9 mouse cellular contexts compared by ENCODE assay signal in genomic region chr7:143106062-143106461, GRCm38 (mm10). TPM values are rescaled to one million over a fixed set of nuclear protein-coding genes. Genes with fewer than 3 reads are reported as not detected.
DNase-seq lines count a peak whose midpoint lies in the region; ATAC-seq and TF ChIP-seq lines count a peak whose summit lies in the region.
"Had no signal": no experiment of that assay in that cellular context is flagged by ENCODE, and none has a peak within 500 bp of the region (broad histone marks: within the 10 kb centered on the region; RNA-seq: fewer than 3 reads in every experiment).

TSS of gene Kcnq1 (plus strand) at chr7:143106362.

- TF ChIP-seq CTCF in ES-Bruce4 (IDR thresholded peaks at IDR 0.05; ENCODE audit: low read depth, low read length): no peak

- H3K4me2 ChIP-seq in liver, embryonic 13.5 days: peak within 1 kb of the TSS; percentile 57

- no peak for ATAC-seq in liver, embryonic 13.5 days (ENCODE audit: low read depth)
- ATAC-seq in megakaryocyte-erythroid progenitor cell, adult 5-6 weeks (replicated peaks; ENCODE audit: low FRiP score, low TSS enrichment, poor library complexity, severe bottlenecking): no peak
- ATAC-seq: inflammation-experienced regulatory T-cells, adult 6 months had no signal

- intact Hi-C loops in heart, postnatal 14 days (cut with DNase I): no loop called here

- no peaks in the 10 kb centered on the region for H3K4me1 ChIP-seq in ES-Bruce4 (ENCODE audit: control insufficient read depth, insufficient read depth, low read length)
- peaks cover 28% of the 10 kb centered on the region for H3K4me1 ChIP-seq in embryonic facial prominence, embryonic 10.5 days
- H3K4me1 ChIP-seq in liver, embryonic 13.5 days (replicated peaks): peaks cover 10% of the 10 kb centered on the region

- peak within 1 kb of the TSS; percentile 29; the same call in 1 of the 2 replicates for H3K9ac ChIP-seq in ES-Bruce4 (ENCODE audit: low read depth, poor library complexity, severe bottlenecking)
- H3K9ac ChIP-seq in liver, embryonic 13.5 days: no peak within 1 kb of the TSS

- no peaks in the 10 kb centered on the region; the same call in 1 of the 2 replicates for H3K9me3 ChIP-seq in ES-Bruce4 (replicated peaks; ENCODE audit: control insufficient read depth, insufficient read depth, low read length, poor library complexity, severe bottlenecking)
- no peaks in the 10 kb centered on the region for H3K9me3 ChIP-seq in embryonic facial prominence, embryonic 10.5 days
- H3K9me3 ChIP-seq in liver, embryonic 13.5 days (replicated peaks): no peaks in the 10 kb centered on the region

- peak within 1 kb of the TSS; percentile 55 for H3K4me3 ChIP-seq in ES-Bruce4 (ENCODE audit: low read depth, low read length)
- peak within 1 kb of the TSS; percentile 56 for H3K4me3 ChIP-seq in embryonic facial prominence, embryonic 10.5 days
- H3K4me3 ChIP-seq in liver, embryonic 13.5 days (replicated peaks): peak within 1 kb of the TSS; percentile 40

- no peak for TF ChIP-seq POLR2A in ES-Bruce4 (IDR thresholded peaks at IDR 0.05; ENCODE audit: insufficient read depth, low read length)

- no peak for TF ChIP-seq EP300 in ES-Bruce4 (IDR thresholded peaks at IDR 0.05; ENCODE audit: insufficient read depth, low read depth, low read length)

- no peaks in the 10 kb centered on the region for H3K27me3 ChIP-seq in ES-Bruce4 (ENCODE audit: control insufficient read depth, insufficient read depth, low read length, poor library complexity, severe bottlenecking)
- peaks cover 70% of the 10 kb centered on the region for H3K27me3 ChIP-seq in embryonic facial prominence, embryonic 10.5 days (replicated peaks; ENCODE audit: low read depth, poor library complexity, severe bottlenecking)
- H3K27me3 ChIP-seq in liver, embryonic 13.5 days: peaks cover 81% of the 10 kb centered on the region

- H3K36me3 ChIP-seq in ES-Bruce4 (ENCODE audit: control insufficient read depth, insufficient read depth, low read length, poor library complexity, severe bottlenecking): no peaks in the 10 kb centered on the region
- H3K36me3 ChIP-seq in embryonic facial prominence, embryonic 10.5 days (replicated peaks): no peaks in the 10 kb centered on the region
- no peaks in the 10 kb centered on the region for H3K36me3 ChIP-seq in liver, embryonic 13.5 days

- no peak within 1 kb of the TSS for H3K27ac ChIP-seq in ES-Bruce4 (ENCODE audit: insufficient read depth, low read length)
- peak within 1 kb of the TSS; percentile 16; the same call in 1 of the 2 replicates for H3K27ac ChIP-seq in embryonic facial prominence, embryonic 10.5 days (replicated peaks)
- H3K27ac ChIP-seq in liver, embryonic 13.5 days: no peak within 1 kb of the TSS

- WGBS in embryonic facial prominence, embryonic 10.5 days: 71% methylated on average over 4 of the region's 4 CpGs
- 45% methylated on average over 4 of the region's 4 CpGs for WGBS in liver, embryonic 13.5 days (ENCODE audit: insufficient replicate concordance)

- no peak for DNase-seq in embryonic facial prominence, embryonic 10.5 days (ENCODE audit: low spot score)
- no peak for DNase-seq in heart, postnatal 14 days
- DNase-seq in liver, embryonic 13.5 days: no peak
- DNase-seq in thymus, adult 18-20 months: no peak
- no peak for DNase-seq in ovary, postnatal 10 days (ENCODE audit: low spot score)
- DNase-seq in retina, postnatal 1 day: no peak

RNA-seq across cellular contexts. Expression of gene Kcnq1, which starts in this region (rescaled TPM):
- polyA plus RNA-seq in ES-Bruce4 (2011; ENCODE audit: insufficient read depth, insufficient read length, low read depth, missing spikeins): not detected in 2 replicates
- 1.0 and 1.5 TPM in 2 replicates for polyA plus RNA-seq in embryonic facial prominence, embryonic 10.5 days (2016; fragmentation: Nextera tagmentation; extraction: Ambion mirVana)
- total RNA-seq in heart, postnatal 14 days (2021): 10 to 100 TPM; 32.1 to 32.5 TPM
- 0.27 and 0.57 TPM in 2 replicates for polyA plus RNA-seq in liver, embryonic 13.5 days (2015; fragmentation: Nextera tagmentation; extraction: Ambion mirVana)
- total RNA-seq in megakaryocyte-erythroid progenitor cell, adult 5-6 weeks (2014; fragmentation: Nextera tagmentation): 0.46 TPM in 1 of 2 replicates, not detected in the other
- not detected in 2 replicates for total RNA-seq in megakaryocyte-erythroid progenitor cell, adult 5-6 weeks (2017)

Comparison
In these comparisons a context has a peak if more than half of its experiments do, and no peak if none do; other contexts are left out.
1. RNA of gene Kcnq1 (total RNA-seq): 32.1 to 32.5 TPM in heart, postnatal 14 days; 0.46 TPM in megakaryocyte-erythroid progenitor cell, adult 5-6 weeks; every median in the first group is over 10 times any median in the second.
2. Peak in every context shown above with its lines, with median percentiles within 50 percentile points of each other: H3K4me3 ChIP-seq.